Mouse (Mus musculus): ENCODE results near the gene Stat5b. TPM values are rescaled to one million over a fixed set of nuclear protein-coding genes. Genes with fewer than 3 reads are reported as not detected.

Stat5b gene
- polyA plus RNA-seq, 1 experiment, result 178 TPM

- WGBS, result 40% methylated on average over 5 of the region's 5 CpGs
- peaks cover 16% of the 10 kb centered on the region for H3K4me1 ChIP-seq (replicated peaks; ENCODE audit: control insufficient read depth, insufficient read depth, low read length)
- H3K27me3 ChIP-seq (ENCODE audit: control insufficient read depth, insufficient read depth, low read length), result no peaks in the 10 kb centered on the region
- H3K36me3 ChIP-seq (ENCODE audit: control insufficient read depth, insufficient read depth, low read length), result no peaks in the 10 kb centered on the region
- no peak overlapping the region for H3K27ac ChIP-seq (ENCODE audit: control insufficient read depth, insufficient read depth, low read length)
- no peak for TF ChIP-seq POLR2A (IDR thresholded peaks at IDR 0.05; ENCODE audit: control insufficient read depth, extremely low read depth, insufficient read depth, low read length, poor library complexity)
- no peak for TF ChIP-seq CTCF (IDR thresholded peaks at IDR 0.05; ENCODE audit: borderline replicate concordance, control insufficient read depth, extremely low read depth, insufficient read depth, low read length, poor library complexity)
- no peak overlapping the region for H3K4me3 ChIP-seq (ENCODE audit: control insufficient read depth, insufficient read depth, low read length)
- DNase-seq, result no peak
Observed at GRCm38 (mm10) chr11:100853018-100853417, 2.5 kb upstream of the Stat5b start.

GRCm38 (mm10) chr11:100852088-100852487 is 1.6 kb upstream of the Stat5b start:
- TF ChIP-seq CTCF (IDR thresholded peaks at IDR 0.05; ENCODE audit: borderline replicate concordance, control insufficient read depth, extremely low read depth, insufficient read depth, low read length, poor library complexity) (no peak), POLR2A (IDR thresholded peaks at IDR 0.05; ENCODE audit: control insufficient read depth, extremely low read depth, insufficient read depth, low read length, poor library complexity) (no peak)
- Histone ChIP-seq H3K27ac (ENCODE audit: control insufficient read depth, insufficient read depth, low read length) (no peak overlapping the region), H3K4me3 (ENCODE audit: control insufficient read depth, insufficient read depth, low read length) (no peak overlapping the region), H3K36me3 (ENCODE audit: control insufficient read depth, insufficient read depth, low read length) (no peaks in the 10 kb centered on the region), H3K27me3 (ENCODE audit: control insufficient read depth, insufficient read depth, low read length) (no peaks in the 10 kb centered on the region), H3K4me1 (replicated peaks; ENCODE audit: control insufficient read depth, insufficient read depth, low read length) (peaks cover 15% of the 10 kb centered on the region)
- DNase-seq, result no peak
- WGBS, result 71% methylated on average over 2 of the region's 2 CpGs

- TF ChIP-seq POLR2A (IDR thresholded peaks at IDR 0.05; ENCODE audit: control insufficient read depth, extremely low read depth, insufficient read depth, low read length, poor library complexity), result no peak
- TF ChIP-seq CTCF (IDR thresholded peaks at IDR 0.05; ENCODE audit: borderline replicate concordance, control insufficient read depth, extremely low read depth, insufficient read depth, low read length, poor library complexity), result no peak; the same call in 1 of the 2 replicates
- H3K4me3 ChIP-seq (ENCODE audit: control insufficient read depth, insufficient read depth, low read length), result peak overlapping the region; percentile 79
- 4% methylated on average over 33 of the region's 33 CpGs for WGBS
- peak overlapping the region; percentile 31; the same call in 1 of the 2 replicates for H3K27ac ChIP-seq (ENCODE audit: control insufficient read depth, insufficient read depth, low read length)
- peaks cover 24% of the 10 kb centered on the region for H3K4me1 ChIP-seq (replicated peaks; ENCODE audit: control insufficient read depth, insufficient read depth, low read length)
- no peaks in the 10 kb centered on the region for H3K27me3 ChIP-seq (ENCODE audit: control insufficient read depth, insufficient read depth, low read length)
- DNase-seq, result peak; percentile 54
- H3K36me3 ChIP-seq (ENCODE audit: control insufficient read depth, insufficient read depth, low read length), result no peaks in the 10 kb centered on the region
Observed at GRCm38 (mm10) chr11:100850778-100851528, 429 bp upstream of the Stat5b start.

- no peaks in the 10 kb centered on the region for H3K27me3 ChIP-seq (ENCODE audit: control insufficient read depth, insufficient read depth, low read length)
- peaks cover 36% of the 10 kb centered on the region for H3K4me1 ChIP-seq (replicated peaks; ENCODE audit: control insufficient read depth, insufficient read depth, low read length)
- WGBS, result 2% methylated on average over 13 of the region's 13 CpGs
- DNase-seq, result no peak
- peak overlapping the region; percentile 92 for H3K27ac ChIP-seq (ENCODE audit: control insufficient read depth, insufficient read depth, low read length)
- no peaks in the 10 kb centered on the region for H3K36me3 ChIP-seq (ENCODE audit: control insufficient read depth, insufficient read depth, low read length)
- no peak for TF ChIP-seq POLR2A (IDR thresholded peaks at IDR 0.05; ENCODE audit: control insufficient read depth, extremely low read depth, insufficient read depth, low read length, poor library complexity)
- no peak for TF ChIP-seq CTCF (IDR thresholded peaks at IDR 0.05; ENCODE audit: borderline replicate concordance, control insufficient read depth, extremely low read depth, insufficient read depth, low read length, poor library complexity)
- peak overlapping the region; percentile 97 for H3K4me3 ChIP-seq (ENCODE audit: control insufficient read depth, insufficient read depth, low read length)
Observed at GRCm38 (mm10) chr11:100849456-100850037, 977 bp downstream of the Stat5b start.

GRCm38 (mm10) chr11:100848789-100849379 is 1.6 kb downstream of the Stat5b start:
- Histone ChIP-seq H3K27ac (ENCODE audit: control insufficient read depth, insufficient read depth, low read length) (peak overlapping the region; percentile 92; the same call in 1 of the 2 replicates), H3K36me3 (ENCODE audit: control insufficient read depth, insufficient read depth, low read length) (no peaks in the 10 kb centered on the region), H3K27me3 (ENCODE audit: control insufficient read depth, insufficient read depth, low read length) (no peaks in the 10 kb centered on the region), H3K4me3 (ENCODE audit: control insufficient read depth, insufficient read depth, low read length) (peak overlapping the region; percentile 97), H3K4me1 (replicated peaks; ENCODE audit: control insufficient read depth, insufficient read depth, low read length) (peaks cover 40% of the 10 kb centered on the region)
- no peak for DNase-seq
- TF ChIP-seq POLR2A (IDR thresholded peaks at IDR 0.05; ENCODE audit: control insufficient read depth, extremely low read depth, insufficient read depth, low read length, poor library complexity) (no peak), CTCF (IDR thresholded peaks at IDR 0.05; ENCODE audit: borderline replicate concordance, control insufficient read depth, extremely low read depth, insufficient read depth, low read length, poor library complexity) (no peak)
- WGBS, result 45% methylated on average over 6 of the region's 6 CpGs

GRCm38 (mm10) chr11:100848080-100848479 is 2.4 kb downstream of the Stat5b start:
- no peak for DNase-seq
- 3% methylated on average over 4 of the region's 4 CpGs for WGBS
- H3K4me3 ChIP-seq (ENCODE audit: control insufficient read depth, insufficient read depth, low read length), result no peak overlapping the region
- peak overlapping the region; percentile 64; the same call in 1 of the 2 replicates for H3K27ac ChIP-seq (ENCODE audit: control insufficient read depth, insufficient read depth, low read length)
- H3K4me1 ChIP-seq (replicated peaks; ENCODE audit: control insufficient read depth, insufficient read depth, low read length), result peaks cover 42% of the 10 kb centered on the region
- no peaks in the 10 kb centered on the region for H3K27me3 ChIP-seq (ENCODE audit: control insufficient read depth, insufficient read depth, low read length)
- no peaks in the 10 kb centered on the region for H3K36me3 ChIP-seq (ENCODE audit: control insufficient read depth, insufficient read depth, low read length)
- TF ChIP-seq POLR2A (IDR thresholded peaks at IDR 0.05; ENCODE audit: control insufficient read depth, extremely low read depth, insufficient read depth, low read length, poor library complexity) (no peak), CTCF (IDR thresholded peaks at IDR 0.05; ENCODE audit: borderline replicate concordance, control insufficient read depth, extremely low read depth, insufficient read depth, low read length, poor library complexity) (no peak)
